Mouse (Mus musculus) spleen, postnatal 10 days (tissue): ENCODE results near the gene Sash1.

Experiments
- DNase-seq, 2 experiments: peaks; one replicate each; pipeline ENCODE4 v3.0.0; 2021 to 2022; ENCODE audit warnings: low spot score in 2 of 2

Sash1 gene

GRCm38 (mm10) chr10:8851625-8852024 lies 34.2 kb downstream of the Sash1 start:
- no peak for DNase-seq

GRCm38 (mm10) chr10:8847974-8848373 lies 37.9 kb downstream of the Sash1 start:
- DNase-seq: no peak

- no peak for DNase-seq
Measured at GRCm38 (mm10) chr10:8846258-8846657, 39.6 kb downstream of the Sash1 start.

- no peak for DNase-seq
Measured at GRCm38 (mm10) chr10:8845230-8845770, 40.6 kb downstream of the Sash1 start.

GRCm38 (mm10) chr10:8839956-8840355 lies 45.9 kb downstream of the Sash1 start:
- DNase-seq: no peak

GRCm38 (mm10) chr10:8833816-8834464 lies 51.9 kb downstream of the Sash1 start:
- DNase-seq: peak in 1 of 2 experiments; percentile 32

- no peak for DNase-seq
Measured at GRCm38 (mm10) chr10:8826303-8826702, 59.6 kb downstream of the Sash1 start.

- no peak for DNase-seq
Measured at GRCm38 (mm10) chr10:8825874-8826273, 60.0 kb downstream of the Sash1 start.

- DNase-seq: no peak
Measured at GRCm38 (mm10) chr10:8818066-8818465, 67.8 kb downstream of the Sash1 start.

- DNase-seq: no peak
Measured at GRCm38 (mm10) chr10:8813984-8814578, 71.8 kb downstream of the Sash1 start.

GRCm38 (mm10) chr10:8813259-8813658 lies 72.6 kb downstream of the Sash1 start:
- no peak for DNase-seq

- DNase-seq: no peak
Measured at GRCm38 (mm10) chr10:8812807-8813206, 73.1 kb downstream of the Sash1 start.

GRCm38 (mm10) chr10:8811261-8812039 lies 74.4 kb downstream of the Sash1 start:
- DNase-seq: no peak

- no peak for DNase-seq
Measured at GRCm38 (mm10) chr10:8810496-8810895, 75.4 kb downstream of the Sash1 start.

GRCm38 (mm10) chr10:8808383-8808782 lies 77.5 kb downstream of the Sash1 start:
- DNase-seq: no peak

- no peak for DNase-seq
Measured at GRCm38 (mm10) chr10:8807581-8807980, 78.3 kb downstream of the Sash1 start.

GRCm38 (mm10) chr10:8805402-8805801 lies 80.5 kb downstream of the Sash1 start:
- no peak for DNase-seq

GRCm38 (mm10) chr10:8804292-8804691 lies 81.6 kb downstream of the Sash1 start:
- DNase-seq: peak in 1 of 2 experiments; percentile 31

- no peak for DNase-seq
Measured at GRCm38 (mm10) chr10:8801719-8802347, 84.0 kb downstream of the Sash1 start.

- DNase-seq: no peak
Measured at GRCm38 (mm10) chr10:8801139-8801613, 84.7 kb downstream of the Sash1 start.

- no peak for DNase-seq
Measured at GRCm38 (mm10) chr10:8797826-8798225, 88.0 kb downstream of the Sash1 start.

- peak; percentile 26 to 69 for DNase-seq
Measured at GRCm38 (mm10) chr10:8795336-8795735, 90.5 kb downstream of the Sash1 start.
